Mouse (Mus musculus): ENCODE measurements at regions not wholly inside any gene's neighbourhood (a gene's known extent, or its start where the extent isn't known, plus 50 kb on each side); places are given as distances from the start of the nearest gene placed in this dataset.

DNA sequence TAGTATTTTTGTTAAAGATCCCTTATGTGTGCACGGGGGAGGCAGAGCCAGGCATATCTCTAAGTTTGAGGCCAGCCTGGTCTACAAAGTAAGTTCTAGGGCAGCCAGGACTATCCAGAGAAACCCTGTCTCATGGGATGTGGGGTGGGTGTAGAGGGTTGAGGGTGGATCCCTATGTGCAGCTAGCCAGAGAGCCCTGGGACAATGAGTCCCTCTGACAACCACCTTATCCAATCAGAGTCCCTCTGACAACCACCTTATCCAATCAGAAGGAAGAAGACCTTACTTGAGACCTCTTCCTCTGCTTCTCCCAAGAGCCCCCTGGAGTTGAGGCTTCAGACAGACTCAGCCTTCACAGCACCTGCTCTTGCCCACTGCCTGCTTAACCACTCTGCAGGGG lies 56.6 kb upstream of the Zmiz1 start:
- DNase-seq (ENCODE audit: low spot score in 2 of 2): no peak

DNA sequence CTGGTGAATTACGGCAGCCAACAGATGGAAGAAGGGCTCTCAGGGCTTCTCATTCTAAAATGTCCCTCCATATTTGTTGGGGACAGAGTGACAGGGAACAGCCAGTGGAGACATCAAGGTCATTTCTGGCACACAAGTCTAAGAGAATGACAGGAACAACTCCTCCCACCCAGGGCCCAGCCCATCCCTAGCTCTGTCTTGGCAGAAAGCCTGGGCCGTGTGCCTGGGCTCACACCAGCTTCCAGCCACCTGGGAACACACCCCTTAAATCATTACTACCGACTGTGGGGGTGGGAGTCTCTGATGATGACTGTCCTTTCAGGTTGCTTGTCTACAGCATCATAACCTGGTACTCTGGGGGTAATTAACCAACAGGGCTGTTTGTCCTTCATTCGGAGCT lies 53.8 kb upstream of the Zmiz1 start:
- DNase-seq (ENCODE audit: low spot score in 2 of 2): no peak

DNA sequence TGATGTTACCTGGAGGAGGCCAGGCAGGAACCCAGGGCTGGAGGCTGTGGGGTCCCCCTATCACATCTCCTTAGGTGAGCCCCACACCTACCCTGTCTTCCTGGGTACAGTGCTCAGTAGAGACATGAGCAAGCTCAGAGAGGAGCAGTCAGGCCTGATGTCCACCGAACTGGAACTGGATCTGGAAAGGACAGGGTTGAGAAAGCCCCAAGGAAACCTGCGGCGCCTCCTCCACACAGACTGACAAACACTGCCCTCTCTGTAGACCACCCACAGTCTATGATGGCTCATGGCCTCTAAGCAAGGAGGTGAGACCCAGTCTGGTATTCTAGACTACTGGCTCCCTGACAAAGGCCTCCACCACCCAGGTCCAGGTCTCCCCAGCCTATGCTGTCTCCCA lies 52.9 kb upstream of the Zmiz1 start:
- no peak for DNase-seq (ENCODE audit: low spot score in 2 of 2)

DNA sequence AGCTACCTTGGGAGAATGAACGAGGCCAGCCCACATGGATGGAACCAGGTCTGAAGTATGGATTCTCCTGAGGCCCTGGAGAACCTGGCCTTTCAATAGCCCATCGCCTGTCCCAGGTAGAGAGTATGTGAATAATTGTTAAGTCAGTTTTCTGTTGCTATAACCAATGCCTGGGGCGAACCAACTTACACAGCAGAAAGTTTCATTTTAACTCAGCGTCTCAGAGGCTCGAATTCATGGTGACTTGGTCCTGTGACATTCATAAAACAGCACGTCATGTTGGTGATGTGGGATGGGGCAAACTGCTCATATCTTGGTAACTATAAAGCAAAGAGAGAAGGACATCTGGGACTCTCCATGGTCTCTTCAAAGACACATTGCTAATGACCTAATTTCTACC lies 52.4 kb upstream of the Zmiz1 start:
- no peak for DNase-seq (ENCODE audit: low spot score in 2 of 2)

DNA sequence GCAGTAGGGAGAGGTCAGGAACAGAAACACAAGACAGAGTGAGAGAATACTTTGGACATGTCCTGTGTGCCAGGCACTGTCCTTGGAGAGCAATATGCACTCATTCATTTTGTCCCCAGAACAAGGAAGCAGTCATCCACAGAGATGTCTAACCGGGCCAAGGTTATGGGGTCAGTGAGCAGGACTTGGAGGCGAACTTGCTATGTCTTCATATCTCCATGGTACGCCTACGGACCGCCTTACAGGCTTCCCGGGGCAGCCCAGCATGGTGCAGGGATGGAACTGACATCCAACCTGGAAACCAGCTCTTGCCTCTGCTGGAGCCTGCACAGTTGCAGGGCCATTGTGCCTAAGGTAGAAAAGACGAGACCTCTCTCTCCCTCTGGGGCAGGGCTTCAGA lies 51.9 kb upstream of the Zmiz1 start:
- DNase-seq (ENCODE audit: low spot score in 2 of 2): no peak
